Mouse (Mus musculus) forebrain, embryonic 11.5 days (tissue): ENCODE measurements around the gene Slc9a9. TPM values are rescaled to one million over a fixed set of nuclear protein-coding genes. Genes with fewer than 3 reads are reported as not detected.

Experiments used
- ATAC-seq: fragments of 200-750 bp; cut with Nextera tagmentation; replicated peaks from 2 replicates; pipeline ENCODE4 v1.8.0; 2017; ENCODE audit warnings: moderate TSS enrichment; ENCODE audit not compliant: low FRiP score
- DNase-seq: peaks from one replicate; pipeline ENCODE4 v3.0.0-alpha.2; 2017; ENCODE audit warnings: low spot score
- H3K27ac ChIP-seq: fragments of 300-500 bp; sonication (generic); 2 replicates; pipeline ENCODE4 v1.5.1; 2014; ENCODE audit warnings: low read depth, low read length
- H3K27me3 ChIP-seq: fragments of 300-500 bp; sonication (generic); 2 replicates; pipeline ENCODE4 v1.6.1; 2014; ENCODE audit warnings: mild to moderate bottlenecking, low read length, mixed read lengths; ENCODE audit not compliant: control insufficient read depth, insufficient read depth
- H3K36me3 ChIP-seq: fragments of 300-500 bp; sonication (generic); 2 replicates; pipeline ENCODE4 v1.6.1; 2014; ENCODE audit warnings: mild to moderate bottlenecking, low read length, moderate library complexity, mixed read lengths; ENCODE audit not compliant: control insufficient read depth, insufficient read depth
- H3K4me1 ChIP-seq: fragments of 300-500 bp; sonication (generic); replicated peaks from 2 replicates; pipeline ENCODE4 v1.6.1; 2014; ENCODE audit warnings: low read length, mixed read lengths; ENCODE audit not compliant: control insufficient read depth, insufficient read depth
- H3K4me2 ChIP-seq: fragments of 300-500 bp; sonication (generic); 2 replicates; pipeline ENCODE4 v1.6.1; 2014; ENCODE audit warnings: low read depth, mild to moderate bottlenecking, low read length, moderate library complexity, mixed read lengths; ENCODE audit not compliant: severe bottlenecking
- H3K4me3 ChIP-seq: fragments of 300-500 bp; sonication (generic); 2 replicates; pipeline ENCODE4 v1.5.1; 2014; ENCODE audit warnings: low read depth, low read length
- H3K9ac ChIP-seq: fragments of 300-500 bp; sonication (generic); 2 replicates; pipeline ENCODE4 v1.6.1; 2014; ENCODE audit warnings: low read length
- H3K9me3 ChIP-seq: fragments of 300-500 bp; sonication (generic); 2 replicates; pipeline ENCODE4 v1.6.1; 2016; ENCODE audit warnings: low read length, mixed read lengths; ENCODE audit not compliant: control insufficient read depth
- WGBS: fragments of 180-500 bp; shearing (Covaris S2); extraction: QIAGEN DNeasy Blood & Tissue Kit; methylation state at CpG from one replicate; pipeline ENCODE4 v1.1.7; 2014; 5-methylcytosine and 5-hydroxymethylcytosine counted together
- polyA plus RNA-seq: library from polyadenylated mRNA; unstranded; fragments of >200 nt; fragmentation: Nextera tagmentation; extraction: Ambion mirVana; gene quantifications from 2 replicates; pipeline ENCODE4 v1.2.1, GENCODE M21; 2014

Slc9a9 gene
- polyA plus RNA-seq, 1 experiment from 2014 or later = 2.0 TPM

- ATAC-seq (no peak), DNase-seq (no peak)
- H3K4me3 ChIP-seq = no peak overlapping the region
- 73% methylated on average over 3 of the region's 3 CpGs for WGBS
- H3K27me3 ChIP-seq = no peaks in the 10 kb centered on the region
- no peak overlapping the region for H3K4me2 ChIP-seq
- H3K9ac ChIP-seq = no peak overlapping the region
- peaks cover 4% of the 10 kb centered on the region; the same call in 1 of the 2 replicates for H3K4me1 ChIP-seq
- H3K36me3 ChIP-seq = no peaks in the 10 kb centered on the region
- no peaks in the 10 kb centered on the region for H3K9me3 ChIP-seq
- H3K27ac ChIP-seq = no peak overlapping the region
Observed at GRCm38 (mm10) chr9:95078626-95079025, 408.9 kb downstream of the Slc9a9 start.

- no peaks in the 10 kb centered on the region for H3K9me3 ChIP-seq
- no peak for DNase-seq
- ATAC-seq = no peak
- no peak overlapping the region for H3K9ac ChIP-seq
- H3K4me3 ChIP-seq = no peak overlapping the region
- no peaks in the 10 kb centered on the region for H3K27me3 ChIP-seq
- no peak overlapping the region for H3K27ac ChIP-seq
- no peak overlapping the region for H3K4me2 ChIP-seq
- no peaks in the 10 kb centered on the region for H3K4me1 ChIP-seq
- H3K36me3 ChIP-seq = no peaks in the 10 kb centered on the region
Observed at GRCm38 (mm10) chr9:95079951-95080350, 410.2 kb downstream of the Slc9a9 start.

- no peaks in the 10 kb centered on the region; the same call in 1 of the 2 replicates for H3K4me1 ChIP-seq
- ATAC-seq = no peak
- WGBS = 38% methylated on average over 8 of the region's 8 CpGs
- no peaks in the 10 kb centered on the region for H3K9me3 ChIP-seq
- no peak overlapping the region for H3K9ac ChIP-seq
- no peak overlapping the region for H3K27ac ChIP-seq
- no peak overlapping the region for H3K4me3 ChIP-seq
- no peak overlapping the region for H3K4me2 ChIP-seq
- no peaks in the 10 kb centered on the region for H3K36me3 ChIP-seq
- no peak for DNase-seq
- no peaks in the 10 kb centered on the region for H3K27me3 ChIP-seq
Observed at GRCm38 (mm10) chr9:95086109-95086821, 416.6 kb downstream of the Slc9a9 start.

- ATAC-seq = no peak
- H3K4me3 ChIP-seq = no peak overlapping the region
- 94% methylated on average over 4 of the region's 4 CpGs for WGBS
- no peaks in the 10 kb centered on the region for H3K9me3 ChIP-seq
- DNase-seq = no peak
- no peak overlapping the region for H3K4me2 ChIP-seq
- H3K36me3 ChIP-seq = no peaks in the 10 kb centered on the region
- H3K27me3 ChIP-seq = no peaks in the 10 kb centered on the region
- no peaks in the 10 kb centered on the region; the same call in 1 of the 2 replicates for H3K4me1 ChIP-seq
- H3K27ac ChIP-seq = no peak overlapping the region
- no peak overlapping the region for H3K9ac ChIP-seq
Observed at GRCm38 (mm10) chr9:95088221-95088620, 418.5 kb downstream of the Slc9a9 start.

GRCm38 (mm10) chr9:95089050-95089449, 419.3 kb downstream of the Slc9a9 start:
- Histone ChIP-seq H3K36me3 (no peaks in the 10 kb centered on the region), H3K4me3 (no peak overlapping the region), H3K4me1 (no peaks in the 10 kb centered on the region; the same call in 1 of the 2 replicates), H3K9ac (no peak overlapping the region), H3K27me3 (no peaks in the 10 kb centered on the region), H3K27ac (0 out of 2 replicates have a peak overlapping the region, but pooled peaks have one; percentile 12), H3K4me2 (no peak overlapping the region), H3K9me3 (no peaks in the 10 kb centered on the region)
- DNase-seq (no peak), ATAC-seq (no peak)
- 14% methylated on average over 6 of the region's 6 CpGs for WGBS

- Histone ChIP-seq H3K4me3 (no peak overlapping the region), H3K4me1 (no peaks in the 10 kb centered on the region), H3K27me3 (no peaks in the 10 kb centered on the region), H3K9ac (no peak overlapping the region), H3K4me2 (no peak overlapping the region), H3K9me3 (no peaks in the 10 kb centered on the region), H3K27ac (no peak overlapping the region), H3K36me3 (no peaks in the 10 kb centered on the region)
- WGBS = 93% methylated on average over 3 of the region's 3 CpGs
- DNase-seq = no peak
- ATAC-seq = no peak
Observed at GRCm38 (mm10) chr9:95096486-95096885, 426.8 kb downstream of the Slc9a9 start.

GRCm38 (mm10) chr9:95105768-95106167, 436.1 kb downstream of the Slc9a9 start:
- Histone ChIP-seq H3K9me3 (no peaks in the 10 kb centered on the region), H3K36me3 (no peaks in the 10 kb centered on the region), H3K9ac (no peak overlapping the region), H3K4me2 (no peak overlapping the region), H3K4me1 (no peaks in the 10 kb centered on the region), H3K4me3 (no peak overlapping the region), H3K27ac (no peak overlapping the region), H3K27me3 (no peaks in the 10 kb centered on the region)
- DNase-seq (no peak), ATAC-seq (no peak)
- WGBS = 94% methylated on average over 6 of the region's 6 CpGs

GRCm38 (mm10) chr9:95109799-95110198, 440.1 kb downstream of the Slc9a9 start:
- DNase-seq = no peak

GRCm38 (mm10) chr9:95110768-95111167, 441.1 kb downstream of the Slc9a9 start:
- H3K4me2 ChIP-seq = no peak overlapping the region
- no peaks in the 10 kb centered on the region for H3K36me3 ChIP-seq
- no peaks in the 10 kb centered on the region for H3K27me3 ChIP-seq
- H3K4me1 ChIP-seq = no peaks in the 10 kb centered on the region
- no peak overlapping the region for H3K4me3 ChIP-seq
- ATAC-seq (no peak), DNase-seq (no peak)
- H3K27ac ChIP-seq = no peak overlapping the region
- no peak overlapping the region for H3K9ac ChIP-seq
- WGBS = 46% methylated on average over 5 of the region's 5 CpGs
- H3K9me3 ChIP-seq = no peaks in the 10 kb centered on the region

More at GRCm38 (mm10) chr9:95109799-95110198, 440.1 kb downstream of the Slc9a9 start:
- Histone ChIP-seq H3K9ac (no peak overlapping the region), H3K4me1 (no peaks in the 10 kb centered on the region), H3K27me3 (no peaks in the 10 kb centered on the region), H3K4me3 (no peak overlapping the region), H3K4me2 (no peak overlapping the region), H3K36me3 (no peaks in the 10 kb centered on the region), H3K9me3 (no peaks in the 10 kb centered on the region), H3K27ac (no peak overlapping the region)
- ATAC-seq = no peak
